Mouse (Mus musculus) CH12.LX (cell line): ENCODE measurements around the gene Peli1.

Experiments used
- BHLHE40 ChIP-seq: IDR thresholded peaks from 2 replicates; pipeline ENCODE4 v1.6.1; 2011; ENCODE audit warnings: mild to moderate bottlenecking, low read depth, low read length, improper control_type of control experiment
- CHD1 ChIP-seq: IDR thresholded peaks from 2 replicates; pipeline ENCODE4 v1.6.1; 2012; ENCODE audit warnings: low read depth, low read length, improper control_type of control experiment, inconsistent platforms
- CTCF ChIP-seq, 2 experiments: IDR thresholded peaks in 1 of 2; conservative IDR thresholded peaks in 1 of 2; 2 replicates each; pipeline ENCODE4 v1.5.1; 2011 to 2012; ENCODE audit warnings: low read depth in 2 of 2, low read length in 2 of 2, improper control_type of control experiment in 1 of 2, inconsistent platforms in 1 of 2, mild to moderate bottlenecking in 1 of 2, moderate library complexity in 1 of 2
- E2F4 ChIP-seq: IDR thresholded peaks from 2 replicates; pipeline ENCODE4 v1.6.1; 2011; ENCODE audit warnings: low read depth, low read length, improper control_type of control experiment; ENCODE audit not compliant: insufficient replicate concordance
- EP300 ChIP-seq: IDR thresholded peaks from 2 replicates; pipeline ENCODE4 v1.6.1; 2011; ENCODE audit warnings: low read length, improper control_type of control experiment
- ETS1 ChIP-seq: conservative IDR thresholded peaks from 2 replicates; pipeline ENCODE4 v1.6.1; 2012; ENCODE audit warnings: low read depth, mild to moderate bottlenecking, inconsistent platforms, low read length, improper control_type of control experiment, moderate library complexity
- JUND ChIP-seq: conservative IDR thresholded peaks from 2 replicates; pipeline ENCODE4 v1.6.1; 2011; ENCODE audit warnings: low read depth, low read length, improper control_type of control experiment
- KAT2A ChIP-seq: IDR thresholded peaks from 2 replicates; pipeline ENCODE4 v1.6.1; 2012; ENCODE audit warnings: low read length, improper control_type of control experiment, inconsistent platforms; ENCODE audit not compliant: insufficient replicate concordance
- MYC ChIP-seq: IDR thresholded peaks from 2 replicates; pipeline ENCODE4 v1.6.1; 2011; ENCODE audit warnings: low read depth, mild to moderate bottlenecking, improper control_type of control experiment, low read length
- POLR2A ChIP-seq: IDR thresholded peaks from 2 replicates; pipeline ENCODE4 v1.6.1; 2011; ENCODE audit warnings: low read depth, mild to moderate bottlenecking, improper control_type of control experiment, low read length
- RCOR1 ChIP-seq: conservative IDR thresholded peaks from 2 replicates; pipeline ENCODE4 v1.6.1; 2012; ENCODE audit warnings: low read depth, mild to moderate bottlenecking, inconsistent platforms, low read length, improper control_type of control experiment
- USF1 ChIP-seq: IDR thresholded peaks from 2 replicates; pipeline ENCODE4 v1.6.1; 2014; ENCODE audit warnings: low read depth, mild to moderate bottlenecking, inconsistent platforms, low read length, improper control_type of control experiment
- USF2 ChIP-seq: conservative IDR thresholded peaks from 2 replicates; pipeline ENCODE4 v1.6.1; 2011; ENCODE audit warnings: low read depth, low read length, improper control_type of control experiment
- ZC3H11A ChIP-seq: IDR thresholded peaks from 2 replicates; pipeline ENCODE4 v1.6.1; 2012; ENCODE audit warnings: low read depth, mild to moderate bottlenecking, inconsistent platforms, low read length, improper control_type of control experiment

- no peak for TF ChIP-seq CTCF (conservative IDR thresholded peaks at IDR 0.05 in 1 of 2, IDR thresholded peaks at IDR 0.05 in 1 of 2; ENCODE audit: low read depth in 2 of 2, low read length in 2 of 2)
- TF ChIP-seq E2F4, result no peak
- no peak for TF ChIP-seq POLR2A
- no peak for TF ChIP-seq USF2
- no peak for TF ChIP-seq USF1
- TF ChIP-seq RCOR1, result no peak
- TF ChIP-seq KAT2A, result no peak
- no peak for TF ChIP-seq ZC3H11A
- TF ChIP-seq ETS1, result no peak
- no peak for TF ChIP-seq BHLHE40
- no peak for TF ChIP-seq CHD1
- no peak for TF ChIP-seq EP300
- no peak for TF ChIP-seq MYC
- no peak for TF ChIP-seq JUND
These were observed 62.0 kb downstream of the Peli1 start for GRCm38 (mm10) chr11:21153111-21153510.
